Mouse (Mus musculus): ENCODE measurements around the gene Camta2. TPM values are rescaled to one million over a fixed set of nuclear protein-coding genes. Genes with fewer than 3 reads are reported as not detected.
A peak's percentile ranks its signal among the peaks of the same experiment; 100 is the strongest.

Camta2 gene
- polyA plus RNA-seq, 1 experiment from 2014 or later, result 16.9 TPM

- WGBS, result 4% methylated on average over 16 of the region's 16 CpGs
- no peaks in the 10 kb centered on the region for H3K9me3 ChIP-seq
- peak overlapping the region; percentile 85 for H3K4me3 ChIP-seq
- H3K4me1 ChIP-seq (replicated peaks), result peaks cover 35% of the 10 kb centered on the region
- peak; percentile 74 for ATAC-seq (ENCODE audit: low read depth)
- H3K27ac ChIP-seq (replicated peaks), result peak overlapping the region; percentile 83
- peak overlapping the region; percentile 72 for H3K4me2 ChIP-seq
- peak overlapping the region; percentile 90 for H3K9ac ChIP-seq
- no peaks in the 10 kb centered on the region for H3K27me3 ChIP-seq
- peaks cover 41% of the 10 kb centered on the region for H3K36me3 ChIP-seq
Measured at GRCm38 (mm10) chr11:70686901-70687566, 871 bp downstream of the Camta2 start.

- no peak overlapping the region for H3K9ac ChIP-seq
- no peaks in the 10 kb centered on the region for H3K9me3 ChIP-seq
- H3K27ac ChIP-seq (replicated peaks), result no peak overlapping the region
- no peak overlapping the region for H3K4me2 ChIP-seq
- H3K27me3 ChIP-seq, result no peaks in the 10 kb centered on the region
- H3K4me3 ChIP-seq, result no peak overlapping the region
- H3K4me1 ChIP-seq (replicated peaks), result peaks cover 33% of the 10 kb centered on the region
- ATAC-seq (ENCODE audit: low read depth), result no peak
- peaks cover 69% of the 10 kb centered on the region for H3K36me3 ChIP-seq
- WGBS, result 91% methylated on average over 5 of the region's 5 CpGs
Measured at GRCm38 (mm10) chr11:70683640-70684039, 4.3 kb downstream of the Camta2 start.

- Histone ChIP-seq H3K27ac (replicated peaks) (peak overlapping the region; percentile 61), H3K4me3 (no peak overlapping the region), H3K36me3 (peaks cover 76% of the 10 kb centered on the region), H3K9me3 (no peaks in the 10 kb centered on the region), H3K27me3 (no peaks in the 10 kb centered on the region), H3K4me2 (peak overlapping the region; percentile 14; the same call in 1 of the 2 replicates), H3K9ac (peak overlapping the region; percentile 47; the same call in 1 of the 2 replicates), H3K4me1 (replicated peaks) (peaks cover 21% of the 10 kb centered on the region)
- WGBS, result 11% methylated on average over 11 of the region's 11 CpGs
- 0 out of 2 replicates have a peak, but pooled peaks have one; percentile 51 for ATAC-seq (ENCODE audit: low read depth)
Measured at GRCm38 (mm10) chr11:70681897-70682581, 5.9 kb downstream of the Camta2 start.

- 62% methylated on average over 12 of the region's 12 CpGs for WGBS
- no peak overlapping the region for H3K4me3 ChIP-seq
- no peak overlapping the region for H3K27ac ChIP-seq (replicated peaks)
- peaks cover 84% of the 10 kb centered on the region for H3K36me3 ChIP-seq
- H3K4me2 ChIP-seq, result no peak overlapping the region
- H3K4me1 ChIP-seq (replicated peaks), result peaks cover 13% of the 10 kb centered on the region
- no peak overlapping the region for H3K9ac ChIP-seq
- no peak for ATAC-seq (ENCODE audit: low read depth)
- H3K9me3 ChIP-seq, result no peaks in the 10 kb centered on the region
- H3K27me3 ChIP-seq, result no peaks in the 10 kb centered on the region
Measured at GRCm38 (mm10) chr11:70681170-70681569, 6.7 kb downstream of the Camta2 start.

GRCm38 (mm10) chr11:70679894-70680293, 8.0 kb downstream of the Camta2 start:
- Histone ChIP-seq H3K9me3 (no peaks in the 10 kb centered on the region), H3K9ac (no peak overlapping the region), H3K27ac (replicated peaks) (no peak overlapping the region), H3K4me2 (no peak overlapping the region), H3K4me1 (replicated peaks) (peaks cover 9% of the 10 kb centered on the region), H3K36me3 (peaks cover 85% of the 10 kb centered on the region), H3K27me3 (no peaks in the 10 kb centered on the region), H3K4me3 (no peak overlapping the region)
- 94% methylated on average over 8 of the region's 8 CpGs for WGBS
- ATAC-seq (ENCODE audit: low read depth), result no peak

GRCm38 (mm10) chr11:70679361-70679760, 8.5 kb downstream of the Camta2 start:
- H3K36me3 ChIP-seq, result peaks cover 84% of the 10 kb centered on the region
- ATAC-seq (ENCODE audit: low read depth), result no peak

GRCm38 (mm10) chr11:70678576-70678975, 9.3 kb downstream of the Camta2 start:
- Histone ChIP-seq H3K9me3 (no peaks in the 10 kb centered on the region), H3K4me3 (no peak overlapping the region), H3K27ac (replicated peaks) (no peak overlapping the region), H3K4me2 (no peak overlapping the region), H3K36me3 (peaks cover 84% of the 10 kb centered on the region), H3K9ac (no peak overlapping the region), H3K27me3 (no peaks in the 10 kb centered on the region), H3K4me1 (replicated peaks) (peaks cover 9% of the 10 kb centered on the region)
- ATAC-seq (ENCODE audit: low read depth), result no peak
- 69% methylated on average over 2 of the region's 2 CpGs for WGBS

More at GRCm38 (mm10) chr11:70679361-70679760, 8.5 kb downstream of the Camta2 start:
- H3K9ac ChIP-seq, result no peak overlapping the region
- peaks cover 9% of the 10 kb centered on the region for H3K4me1 ChIP-seq (replicated peaks)
- H3K27ac ChIP-seq (replicated peaks), result no peak overlapping the region
- H3K27me3 ChIP-seq, result no peaks in the 10 kb centered on the region
- H3K9me3 ChIP-seq, result no peaks in the 10 kb centered on the region
- no peak overlapping the region for H3K4me3 ChIP-seq
- 96% methylated on average over 8 of the region's 8 CpGs for WGBS
- no peak overlapping the region for H3K4me2 ChIP-seq

- no peak overlapping the region for H3K4me3 ChIP-seq
- H3K27me3 ChIP-seq, result no peaks in the 10 kb centered on the region
- H3K27ac ChIP-seq (replicated peaks), result no peak overlapping the region
- peaks cover 81% of the 10 kb centered on the region for H3K36me3 ChIP-seq
- no peak overlapping the region for H3K4me2 ChIP-seq
- no peaks in the 10 kb centered on the region for H3K9me3 ChIP-seq
- H3K4me1 ChIP-seq (replicated peaks), result peaks cover 9% of the 10 kb centered on the region
- H3K9ac ChIP-seq, result no peak overlapping the region
- no peak for ATAC-seq (ENCODE audit: low read depth)
- WGBS, result 81% methylated on average over 9 of the region's 9 CpGs
Measured at GRCm38 (mm10) chr11:70678092-70678491, 9.8 kb downstream of the Camta2 start.

- 70% methylated on average over 11 of the region's 11 CpGs for WGBS
- Histone ChIP-seq H3K36me3 (peaks cover 65% of the 10 kb centered on the region), H3K27me3 (no peaks in the 10 kb centered on the region), H3K4me1 (replicated peaks) (peaks cover 20% of the 10 kb centered on the region), H3K27ac (replicated peaks) (no peak overlapping the region), H3K9me3 (no peaks in the 10 kb centered on the region), H3K4me2 (no peak overlapping the region), H3K9ac (no peak overlapping the region), H3K4me3 (no peak overlapping the region)
- ATAC-seq (ENCODE audit: low read depth), result no peak
Measured at GRCm38 (mm10) chr11:70674501-70674900, 13.4 kb downstream of the Camta2 start.

GRCm38 (mm10) chr11:70674014-70674413, 13.9 kb downstream of the Camta2 start:
- H3K9ac ChIP-seq, result no peak overlapping the region
- H3K27me3 ChIP-seq, result no peaks in the 10 kb centered on the region
- WGBS, result 47% methylated on average over 6 of the region's 6 CpGs
- H3K36me3 ChIP-seq, result peaks cover 60% of the 10 kb centered on the region
- no peak overlapping the region for H3K27ac ChIP-seq (replicated peaks)
- no peak overlapping the region for H3K4me3 ChIP-seq
- H3K4me2 ChIP-seq, result no peak overlapping the region
- H3K9me3 ChIP-seq, result no peaks in the 10 kb centered on the region
- ATAC-seq (ENCODE audit: low read depth), result no peak
- H3K4me1 ChIP-seq (replicated peaks), result peaks cover 20% of the 10 kb centered on the region

GRCm38 (mm10) chr11:70671333-70672047, 16.4 kb downstream of the Camta2 start:
- H3K27me3 ChIP-seq, result no peaks in the 10 kb centered on the region
- peaks cover 45% of the 10 kb centered on the region for H3K36me3 ChIP-seq
- H3K4me2 ChIP-seq, result peak overlapping the region; percentile 92
- no peaks in the 10 kb centered on the region for H3K9me3 ChIP-seq
- peaks cover 37% of the 10 kb centered on the region for H3K4me1 ChIP-seq (replicated peaks)
- H3K27ac ChIP-seq (replicated peaks), result 0 out of 2 replicates have a peak overlapping the region, but pooled peaks have one; percentile 98
- WGBS, result 86% methylated on average over 16 of the region's 16 CpGs
- H3K4me3 ChIP-seq, result no peak overlapping the region; the same call in 1 of the 2 replicates
- peak overlapping the region; percentile 91 for H3K9ac ChIP-seq
- no peak for ATAC-seq (ENCODE audit: low read depth)

- Histone ChIP-seq H3K36me3 (peaks cover 40% of the 10 kb centered on the region), H3K9ac (peak overlapping the region; percentile 91), H3K4me2 (peak overlapping the region; percentile 92), H3K4me1 (replicated peaks) (peaks cover 37% of the 10 kb centered on the region), H3K27me3 (no peaks in the 10 kb centered on the region), H3K4me3 (peak overlapping the region; percentile 66), H3K27ac (replicated peaks) (peak overlapping the region; percentile 98), H3K9me3 (no peaks in the 10 kb centered on the region)
- 54% methylated on average over 14 of the region's 14 CpGs for WGBS
- no peak for ATAC-seq (ENCODE audit: low read depth)
Measured at GRCm38 (mm10) chr11:70670483-70670882, 17.4 kb downstream of the Camta2 start.

All from neural tube, embryonic 13.5 days (tissue).